Mouse (Mus musculus): Measurements from ENCODE around the gene Aig1. TPM values are rescaled to one million over a fixed set of nuclear protein-coding genes. Genes with fewer than 3 reads are reported as not detected.

The Aig1 gene
- polyA plus RNA-seq, 2 experiments, result 6.6 to 14.3 TPM

DNA sequence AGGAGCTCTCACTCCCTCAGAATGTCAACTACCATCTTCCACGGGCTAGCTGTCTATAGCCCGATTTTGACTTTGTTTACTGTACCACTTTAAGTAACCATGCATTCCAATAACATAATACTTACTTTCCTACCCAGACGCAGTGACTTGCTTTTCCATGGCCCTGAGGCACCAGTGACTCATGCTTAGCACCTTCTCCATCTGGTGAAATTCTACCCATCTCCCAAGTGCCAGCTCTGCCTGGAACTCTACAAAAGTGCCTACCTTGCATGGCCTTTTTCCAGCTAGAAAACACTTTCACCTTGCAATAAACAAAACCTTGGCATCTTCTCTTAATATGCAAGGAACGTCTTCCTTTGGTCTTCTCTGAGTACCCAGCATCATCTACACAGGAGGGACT is 9.9 kb upstream of the Aig1 start:
- Histone ChIP-seq H3K36me3 (replicated peaks; ENCODE audit: control insufficient read depth, insufficient read depth, low read depth) (no peaks in the 10 kb centered on the region), H3K4me2 (ENCODE audit: low read depth) (no peak overlapping the region), H3K27ac (no peak overlapping the region), H3K9ac (replicated peaks) (no peak overlapping the region), H3K4me3 (ENCODE audit: insufficient read depth in 1 of 2, low read depth in 2 of 2, low read length in 2 of 2) (no peak overlapping the region), H3K4me1 (replicated peaks; ENCODE audit: control insufficient read depth in 2 of 2, insufficient read depth in 2 of 2, low read length in 1 of 2) (peaks cover 26 to 27% of the 10 kb centered on the region in 2 experiments), H3K9me3 (ENCODE audit: control insufficient read depth, low read length) (no peaks in the 10 kb centered on the region), H3K27me3 (ENCODE audit: control insufficient read depth, insufficient read depth, low read length) (no peaks in the 10 kb centered on the region)
- TF ChIP-seq EP300 (IDR thresholded peaks at IDR 0.05; ENCODE audit: low read depth) (no peak), CTCF (IDR thresholded peaks at IDR 0.05; ENCODE audit: low read depth) (no peak)
- no peak for DNase-seq (ENCODE audit: low read depth in 3 of 3, low spot score in 3 of 3)
- no peak for ATAC-seq (ENCODE audit: insufficient read depth)
- WGBS (ENCODE audit: insufficient replicate concordance), result 69% methylated on average over 4 of the region's 4 CpGs

DNA sequence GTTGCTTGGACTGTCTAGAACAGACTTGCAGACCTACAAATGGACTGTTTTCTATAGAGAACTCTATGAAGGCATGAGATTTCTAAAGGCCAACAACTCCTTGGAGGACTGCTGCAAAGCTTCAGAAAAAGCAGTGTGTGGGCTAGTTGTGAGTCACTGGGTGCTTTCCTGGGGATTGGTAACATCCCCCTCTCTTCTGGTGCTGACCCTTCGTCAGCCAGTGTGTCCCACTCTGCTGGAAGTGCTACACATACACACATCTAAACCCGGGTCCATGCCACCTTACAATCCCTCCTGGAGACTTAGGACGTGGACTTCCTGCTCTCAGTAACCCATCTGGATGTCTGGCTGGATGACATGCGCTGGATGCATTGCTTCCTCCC is 6.2 kb upstream of the Aig1 start:
- WGBS (ENCODE audit: insufficient replicate concordance), result 48% methylated on average over 4 of the region's 4 CpGs

DNA sequence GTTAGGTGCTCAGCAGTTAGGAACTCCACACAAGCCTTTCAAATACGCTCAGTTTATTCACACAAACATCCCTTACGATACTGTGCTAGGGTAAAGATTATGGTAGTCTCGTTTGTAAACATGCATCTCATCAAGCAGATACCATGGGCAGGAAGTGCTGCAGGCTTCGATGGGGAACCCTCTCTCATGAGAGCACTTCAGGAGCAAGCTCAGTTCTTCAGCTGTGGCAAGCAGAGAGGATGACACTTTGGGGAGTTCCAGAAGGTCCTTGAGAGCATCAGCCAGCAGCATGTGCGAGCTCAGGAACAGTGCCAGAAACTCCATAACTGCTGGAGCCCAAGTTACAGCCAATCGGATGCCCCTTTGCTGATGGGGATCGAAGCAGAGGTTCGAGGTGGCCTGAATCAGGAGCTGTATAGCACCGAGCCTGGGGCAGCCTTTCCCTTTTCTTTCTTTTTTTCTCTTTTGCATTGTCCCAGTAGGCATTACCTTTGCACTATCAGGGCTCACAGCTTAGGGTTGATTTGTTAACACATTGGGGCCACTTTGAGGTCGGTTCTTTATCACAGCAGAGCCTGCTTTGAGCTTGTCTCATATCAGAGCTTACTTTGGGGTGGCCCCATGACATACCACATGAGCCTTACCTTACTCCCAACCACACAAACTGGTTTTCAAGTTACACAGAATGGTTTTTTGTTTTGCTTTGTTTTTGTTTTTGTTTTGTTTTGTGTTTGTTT is 5.7 kb upstream of the Aig1 start:
- WGBS (ENCODE audit: insufficient replicate concordance), result 23% methylated on average over 10 of the region's 10 CpGs
- Histone ChIP-seq H3K36me3 (replicated peaks; ENCODE audit: control insufficient read depth, insufficient read depth, low read depth) (no peaks in the 10 kb centered on the region), H3K4me2 (ENCODE audit: low read depth) (peak overlapping the region; percentile 68), H3K4me3 (ENCODE audit: insufficient read depth in 1 of 2, low read depth in 2 of 2, low read length in 2 of 2) (peak overlapping the region; percentile 15 to 24), H3K27ac (peak overlapping the region; percentile 83), H3K4me1 (replicated peaks; ENCODE audit: control insufficient read depth in 2 of 2, insufficient read depth in 2 of 2, low read length in 1 of 2) (peaks cover 26 to 27% of the 10 kb centered on the region in 2 experiments), H3K9ac (replicated peaks) (peak overlapping the region; percentile 46), H3K9me3 (ENCODE audit: control insufficient read depth, low read length) (no peaks in the 10 kb centered on the region), H3K27me3 (ENCODE audit: control insufficient read depth, insufficient read depth, low read length) (no peaks in the 10 kb centered on the region)
- TF ChIP-seq CTCF (IDR thresholded peaks at IDR 0.05; ENCODE audit: low read depth) (no peak), EP300 (IDR thresholded peaks at IDR 0.05; ENCODE audit: low read depth) (peak; percentile 91)
- DNase-seq (ENCODE audit: low read depth in 3 of 3, low spot score in 3 of 3) (peak; percentile 53 to 66 (median 65)), ATAC-seq (ENCODE audit: insufficient read depth) (peak; percentile 98)

More for the DNA sequence above, 6.2 kb upstream of the Aig1 start:
- H3K9ac ChIP-seq (replicated peaks), result peak overlapping the region; percentile 5
- no peaks in the 10 kb centered on the region for H3K9me3 ChIP-seq (ENCODE audit: control insufficient read depth, low read length)
- no peak for DNase-seq (ENCODE audit: low read depth in 3 of 3, low spot score in 3 of 3)
- TF ChIP-seq CTCF (IDR thresholded peaks at IDR 0.05; ENCODE audit: low read depth) (no peak), EP300 (IDR thresholded peaks at IDR 0.05; ENCODE audit: low read depth) (no peak)
- H3K4me1 ChIP-seq (replicated peaks; ENCODE audit: control insufficient read depth in 2 of 2, insufficient read depth in 2 of 2, low read length in 1 of 2), result peaks cover 23 to 24% of the 10 kb centered on the region in 2 experiments
- no peaks in the 10 kb centered on the region for H3K36me3 ChIP-seq (replicated peaks; ENCODE audit: control insufficient read depth, insufficient read depth, low read depth)
- no peaks in the 10 kb centered on the region for H3K27me3 ChIP-seq (ENCODE audit: control insufficient read depth, insufficient read depth, low read length)
- no peak overlapping the region; a peak in 1 of 4 replicates for H3K4me3 ChIP-seq (ENCODE audit: insufficient read depth in 1 of 2, low read depth in 2 of 2, low read length in 2 of 2)
- ATAC-seq (ENCODE audit: insufficient read depth), result peak; percentile 11
- H3K4me2 ChIP-seq (ENCODE audit: low read depth), result peak overlapping the region; percentile 68
- peak overlapping the region; percentile 83 for H3K27ac ChIP-seq

DNA sequence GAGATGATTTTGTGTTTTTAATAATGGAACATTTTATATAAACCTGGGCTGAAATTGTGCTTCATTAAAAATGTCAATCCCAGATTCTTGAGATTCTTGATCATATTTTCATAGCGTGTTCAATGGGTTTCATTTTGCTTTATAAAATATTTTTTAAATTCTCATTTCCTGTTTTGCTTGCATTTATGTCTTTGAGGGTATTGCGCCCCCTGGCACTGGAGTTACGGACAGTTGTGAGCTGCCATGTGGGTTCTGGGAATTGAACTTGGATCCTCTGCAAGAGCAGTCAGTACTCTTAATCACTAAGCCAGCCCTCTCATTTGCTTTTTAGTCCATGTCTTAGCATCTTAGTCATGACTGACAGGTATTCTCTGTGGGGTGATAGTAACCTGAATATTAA is 1.8 kb upstream of the Aig1 start:
- WGBS (ENCODE audit: insufficient replicate concordance), result 83% methylated on average over 3 of the region's 3 CpGs
- DNase-seq (ENCODE audit: low read depth in 3 of 3, low spot score in 3 of 3) (no peak), ATAC-seq (ENCODE audit: insufficient read depth) (no peak)
- Histone ChIP-seq H3K4me3 (ENCODE audit: insufficient read depth in 1 of 2, low read depth in 2 of 2, low read length in 2 of 2) (no peak overlapping the region), H3K4me2 (ENCODE audit: low read depth) (no peak overlapping the region), H3K27me3 (ENCODE audit: control insufficient read depth, insufficient read depth, low read length) (no peaks in the 10 kb centered on the region), H3K9ac (replicated peaks) (no peak overlapping the region), H3K4me1 (replicated peaks; ENCODE audit: control insufficient read depth in 2 of 2, insufficient read depth in 2 of 2, low read length in 1 of 2) (peaks cover 29 to 31% of the 10 kb centered on the region in 2 experiments), H3K36me3 (replicated peaks; ENCODE audit: control insufficient read depth, insufficient read depth, low read depth) (no peaks in the 10 kb centered on the region), H3K9me3 (ENCODE audit: control insufficient read depth, low read length) (no peaks in the 10 kb centered on the region), H3K27ac (no peak overlapping the region)
- TF ChIP-seq EP300 (IDR thresholded peaks at IDR 0.05; ENCODE audit: low read depth) (no peak), CTCF (IDR thresholded peaks at IDR 0.05; ENCODE audit: low read depth) (no peak)

GRCm38 (mm10) chr10:13869322-13870035 is 699 bp upstream of the Aig1 start:
- 28% methylated on average over 13 of the region's 13 CpGs for WGBS (ENCODE audit: insufficient replicate concordance)
- TF ChIP-seq EP300 (IDR thresholded peaks at IDR 0.05; ENCODE audit: low read depth), result no peak
- H3K9ac ChIP-seq (replicated peaks), result peak overlapping the region; percentile 63
- H3K27me3 ChIP-seq (ENCODE audit: control insufficient read depth, insufficient read depth, low read length), result no peaks in the 10 kb centered on the region
- no peak for DNase-seq (ENCODE audit: low read depth in 3 of 3, low spot score in 3 of 3)
- H3K9me3 ChIP-seq (ENCODE audit: control insufficient read depth, low read length), result no peaks in the 10 kb centered on the region
- H3K4me2 ChIP-seq (ENCODE audit: low read depth), result peak overlapping the region; percentile 88
- H3K4me3 ChIP-seq (ENCODE audit: insufficient read depth in 1 of 2, low read depth in 2 of 2, low read length in 2 of 2), result peak overlapping the region; percentile 62 to 71
- H3K36me3 ChIP-seq (replicated peaks; ENCODE audit: control insufficient read depth, insufficient read depth, low read depth), result no peaks in the 10 kb centered on the region
- H3K4me1 ChIP-seq (replicated peaks; ENCODE audit: control insufficient read depth in 2 of 2, insufficient read depth in 2 of 2, low read length in 1 of 2), result peaks cover 20 to 21% of the 10 kb centered on the region in 2 experiments
- no peak for ATAC-seq (ENCODE audit: insufficient read depth)
- no peak overlapping the region for H3K27ac ChIP-seq

Data from liver, embryonic 14.5 days (tissue).